Mouse (Mus musculus) macrophage (primary cell): ENCODE measurements around the gene Socs3. TPM values are rescaled to one million over a fixed set of nuclear protein-coding genes. Genes with fewer than 3 reads are reported as not detected.
A peak's percentile ranks its signal among the peaks of the same experiment; 100 is the strongest.

Experiments
- H3K27ac ChIP-seq: fragments of 350-480 bp; formaldehyde crosslinking; 2 replicates; pipeline ENCODE4 v1.9.0; 2021
- H3K36me3 ChIP-seq: fragments of 350-480 bp; formaldehyde crosslinking; 2 replicates; pipeline ENCODE4 v1.9.0; 2021; ENCODE audit errors: inconsistent target
- H3K4me3 ChIP-seq: fragments of 350-480 bp; formaldehyde crosslinking; 2 replicates; pipeline ENCODE4 v1.9.0; 2021; ENCODE audit errors: inconsistent target
- H3K79me2 ChIP-seq: fragments of 350-480 bp; formaldehyde crosslinking; 2 replicates; pipeline ENCODE4 v1.9.0; 2021; ENCODE audit errors: inconsistent target
- WGBS: methylation state at CpG from one replicate; pipeline ENCODE4 v1.1.7; 2026; ENCODE audit warnings: inconsistent platforms; ENCODE audit not compliant: missing documents; 5-methylcytosine and 5-hydroxymethylcytosine counted together
- polyA plus RNA-seq: library from polyadenylated mRNA; stranded (reverse); fragments of 250-400 nt; gene quantifications from 3 replicates; pipeline ENCODE4 v1.2.4, GENCODE M21; 2018; ENCODE audit warnings: inconsistent platforms

Gene Socs3
- polyA plus RNA-seq, 1 experiment from 2014 or later = 2.3 TPM

DNA sequence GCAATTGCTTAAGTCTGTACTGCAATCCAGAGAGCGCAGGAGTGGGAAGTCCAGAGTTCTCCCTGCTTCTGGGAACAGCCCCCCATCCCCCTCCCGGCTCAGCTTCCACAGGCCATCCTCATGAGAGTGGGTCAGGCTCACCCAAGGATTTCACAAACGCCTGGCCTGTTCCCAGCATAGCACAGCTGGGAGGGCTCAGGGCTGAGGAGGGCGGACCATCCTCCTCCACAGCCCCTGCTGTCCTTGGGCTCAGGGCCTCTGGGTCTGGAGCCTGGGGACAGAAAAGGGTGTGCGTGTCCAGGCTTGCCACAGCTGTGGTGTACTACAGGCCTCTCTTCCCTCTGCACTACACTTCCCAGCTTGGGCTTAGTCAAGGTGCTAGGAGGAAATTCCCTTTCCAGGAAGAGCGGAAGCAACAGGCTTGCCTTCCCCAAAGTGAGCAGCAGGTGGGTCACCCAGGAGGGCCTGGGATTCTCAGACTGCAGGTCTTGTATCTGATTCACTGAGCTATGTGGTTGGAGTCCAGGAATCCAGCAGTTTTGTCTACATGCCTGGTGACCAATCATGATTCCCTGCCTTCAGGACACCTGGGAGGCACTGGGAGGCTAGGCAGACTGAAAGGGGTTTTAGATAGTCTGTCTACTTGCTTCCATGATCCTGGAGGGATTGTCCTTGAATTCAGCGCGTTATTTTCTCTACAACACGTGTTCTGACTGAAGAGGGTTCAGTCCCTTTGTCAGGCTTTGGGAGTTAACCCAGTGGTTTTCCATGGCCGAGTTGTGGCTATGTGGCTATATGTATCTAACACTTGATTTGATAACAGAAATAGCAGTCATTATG is 7.4 kb downstream of the Socs3 start:
- Histone ChIP-seq H3K36me3 (no peaks in the 10 kb centered on the region), H3K27ac (peak overlapping the region; percentile 46), H3K4me3 (no peak overlapping the region), H3K79me2 (peaks cover 3% of the 10 kb centered on the region; the same call in 1 of the 2 replicates)
- WGBS = 89% methylated on average over 10 of the region's 10 CpGs

GRCm38 (mm10) chr11:117960601-117961000 is 9.2 kb downstream of the Socs3 start:
- Histone ChIP-seq H3K27ac (peak overlapping the region; percentile 78), H3K4me3 (no peak overlapping the region), H3K36me3 (no peaks in the 10 kb centered on the region), H3K79me2 (no peaks in the 10 kb centered on the region)

DNA sequence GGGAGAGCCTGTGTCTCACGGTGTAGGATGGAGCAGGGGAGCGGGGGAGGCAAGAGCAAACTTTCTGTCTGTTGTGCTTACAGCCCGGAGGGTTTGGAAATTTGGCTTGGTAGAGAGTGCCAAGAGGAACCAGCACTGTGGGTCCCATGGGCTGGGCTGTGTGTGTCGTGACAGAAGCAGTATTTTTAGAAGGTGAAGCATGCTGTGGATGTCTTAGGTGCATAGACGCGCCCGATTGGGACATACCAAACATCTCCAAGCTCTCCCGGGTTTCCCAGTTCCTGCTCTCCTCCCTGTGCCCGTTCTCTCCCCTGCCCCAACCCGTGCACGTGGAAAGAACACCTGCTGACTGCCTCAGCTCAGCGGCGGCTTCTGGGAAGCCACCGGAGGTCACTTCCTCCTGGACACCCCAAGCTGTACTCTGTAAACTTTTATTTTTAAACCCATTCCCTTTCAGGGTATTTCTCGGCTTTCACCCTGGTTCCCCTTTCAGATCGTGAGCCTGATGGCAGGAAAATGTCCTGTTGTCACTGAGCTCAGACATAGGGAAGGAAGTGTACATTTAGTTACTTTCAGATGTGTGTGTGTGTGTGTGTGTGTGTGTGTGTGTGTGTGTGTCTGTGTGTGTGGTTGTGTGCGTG is 10.0 kb downstream of the Socs3 start:
- Histone ChIP-seq H3K27ac (peak overlapping the region; percentile 78), H3K36me3 (no peaks in the 10 kb centered on the region), H3K4me3 (no peak overlapping the region), H3K79me2 (no peaks in the 10 kb centered on the region)
- WGBS = 4% methylated on average over 16 of the region's 17 CpGs

DNA sequence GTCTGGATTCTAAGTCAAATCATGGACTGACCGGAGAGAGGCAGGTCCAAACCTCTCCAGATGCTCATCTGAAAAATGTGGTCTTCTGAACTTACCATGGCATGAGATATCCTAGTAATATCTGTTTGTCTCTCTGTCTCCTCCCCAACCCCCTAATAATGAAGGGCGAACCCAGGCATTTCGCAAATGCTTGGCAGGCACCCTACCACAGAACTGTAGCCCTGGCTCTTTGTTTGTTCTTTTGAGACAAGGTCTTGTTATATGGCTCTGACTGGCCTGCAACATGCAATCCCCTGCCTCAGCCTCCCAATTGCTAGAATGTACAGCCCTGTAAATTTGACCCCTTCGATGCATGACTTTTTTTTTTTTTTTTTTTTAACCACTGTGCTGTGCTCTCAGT is 10.7 kb downstream of the Socs3 start:
- Histone ChIP-seq H3K79me2 (no peaks in the 10 kb centered on the region), H3K27ac (peak overlapping the region; percentile 78), H3K4me3 (no peak overlapping the region), H3K36me3 (no peaks in the 10 kb centered on the region)
- WGBS = 72% methylated on average over 4 of the region's 4 CpGs

DNA sequence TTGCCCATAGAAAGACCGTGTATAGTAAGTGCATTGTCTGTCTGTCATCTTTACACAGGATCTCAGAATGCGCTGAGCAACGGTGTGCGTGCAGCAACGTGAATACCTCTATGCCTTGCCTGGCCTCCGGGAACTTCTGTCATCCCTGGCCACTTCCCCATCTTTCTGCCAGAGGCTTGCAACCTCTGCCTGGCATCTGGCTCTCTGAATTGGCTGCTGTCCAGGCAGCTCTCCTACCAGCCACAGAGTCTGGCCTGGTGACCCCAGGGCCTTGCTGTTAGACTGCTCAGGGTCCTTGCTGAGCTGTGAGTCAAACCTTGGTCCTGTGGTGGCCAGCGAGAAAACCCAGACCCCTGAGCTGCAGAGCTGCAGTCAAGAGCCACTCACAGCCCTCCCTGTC is 11.7 kb downstream of the Socs3 start:
- Histone ChIP-seq H3K79me2 (no peaks in the 10 kb centered on the region), H3K4me3 (no peak overlapping the region), H3K36me3 (no peaks in the 10 kb centered on the region), H3K27ac (no peak overlapping the region)
- 13% methylated on average over 7 of the region's 7 CpGs for WGBS

- 70% methylated on average over 13 of the region's 13 CpGs for WGBS
- Histone ChIP-seq H3K36me3 (no peaks in the 10 kb centered on the region), H3K27ac (no peak overlapping the region)
These were observed 14.2 kb downstream of the Socs3 start for GRCm38 (mm10) chr11:117955621-117956020.

DNA sequence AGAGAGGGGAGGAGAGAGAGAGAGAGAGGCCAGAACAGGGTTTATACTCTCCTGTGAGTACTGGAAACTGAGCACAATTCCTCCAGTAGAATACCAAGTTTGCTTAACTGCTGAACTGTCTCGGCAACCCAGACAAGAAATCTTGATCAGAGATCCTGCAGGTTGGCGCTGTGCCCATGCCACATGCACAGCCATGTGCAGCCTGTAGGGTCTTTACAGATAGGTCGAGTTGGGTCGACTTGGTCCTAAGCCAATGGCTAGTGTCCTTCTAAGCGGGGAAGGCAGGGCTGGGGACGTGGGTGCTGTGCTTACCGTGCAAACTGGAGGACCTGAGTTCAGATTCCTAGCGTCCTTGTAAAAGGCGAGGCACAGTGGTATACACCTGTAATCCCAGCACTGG is 15.0 kb downstream of the Socs3 start:
- WGBS = 75% methylated on average over 9 of the region's 9 CpGs
- no peaks in the 10 kb centered on the region for H3K79me2 ChIP-seq
- H3K27ac ChIP-seq = no peak overlapping the region
- H3K36me3 ChIP-seq = no peaks in the 10 kb centered on the region
- H3K4me3 ChIP-seq = no peak overlapping the region

More at GRCm38 (mm10) chr11:117955621-117956020, 14.2 kb downstream of the Socs3 start:
- H3K4me3 ChIP-seq = no peak overlapping the region
- H3K79me2 ChIP-seq = no peaks in the 10 kb centered on the region

- H3K27ac ChIP-seq = no peak overlapping the region
- 25% methylated on average over 2 of the region's 2 CpGs for WGBS
These were observed 15.8 kb downstream of the Socs3 start for GRCm38 (mm10) chr11:117954094-117954493.

DNA sequence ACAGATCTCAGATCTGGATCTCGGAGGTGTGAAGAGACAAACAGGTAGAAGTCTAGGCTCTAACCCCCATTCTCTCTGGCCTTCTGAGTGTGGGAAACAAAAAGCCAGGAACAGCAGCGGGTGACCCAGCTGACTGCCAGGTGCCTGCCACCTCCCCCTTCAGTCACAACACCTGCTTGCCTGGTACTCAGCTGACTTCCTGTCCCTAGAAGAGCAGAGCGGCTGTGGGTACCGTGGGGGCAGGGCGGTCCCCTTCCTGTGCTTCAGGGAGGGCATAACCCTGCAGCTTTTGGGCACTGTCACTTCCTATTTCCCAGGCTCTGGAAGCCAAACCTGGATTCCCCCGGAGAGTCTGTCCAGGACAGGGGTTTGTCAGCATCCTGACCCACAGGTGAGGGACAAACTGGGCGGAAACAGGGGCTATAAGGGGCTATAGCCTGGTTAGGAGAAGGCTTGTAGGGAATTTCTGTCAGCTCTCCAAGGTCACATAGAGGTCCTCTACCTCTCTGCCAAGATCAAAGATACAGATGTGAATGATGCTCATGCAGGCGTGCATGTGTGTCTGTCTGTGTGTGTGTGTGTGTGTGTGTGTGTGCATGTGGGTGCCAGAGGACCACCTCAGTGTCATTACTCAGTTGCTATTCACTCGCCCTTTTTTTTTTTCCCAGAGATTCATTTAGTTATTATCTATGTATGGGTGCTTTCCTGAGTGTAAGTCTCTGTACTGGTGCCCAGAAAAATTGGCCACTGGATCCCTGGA is 17.5 kb downstream of the Socs3 start:
- H3K79me2 ChIP-seq = no peaks in the 10 kb centered on the region
- H3K4me3 ChIP-seq = no peak overlapping the region
- H3K27ac ChIP-seq = no peak overlapping the region
- WGBS = 42% methylated on average over 8 of the region's 9 CpGs
- no peaks in the 10 kb centered on the region for H3K36me3 ChIP-seq

More at GRCm38 (mm10) chr11:117954094-117954493, 15.8 kb downstream of the Socs3 start:
- no peaks in the 10 kb centered on the region for H3K79me2 ChIP-seq
- H3K4me3 ChIP-seq = no peak overlapping the region
- no peaks in the 10 kb centered on the region for H3K36me3 ChIP-seq

GRCm38 (mm10) chr11:117951391-117951790 is 18.5 kb downstream of the Socs3 start:
- WGBS = 95% methylated on average over 6 of the region's 6 CpGs
- H3K4me3 ChIP-seq = no peak overlapping the region
- no peak overlapping the region for H3K27ac ChIP-seq
- no peaks in the 10 kb centered on the region for H3K79me2 ChIP-seq
- H3K36me3 ChIP-seq = no peaks in the 10 kb centered on the region

DNA sequence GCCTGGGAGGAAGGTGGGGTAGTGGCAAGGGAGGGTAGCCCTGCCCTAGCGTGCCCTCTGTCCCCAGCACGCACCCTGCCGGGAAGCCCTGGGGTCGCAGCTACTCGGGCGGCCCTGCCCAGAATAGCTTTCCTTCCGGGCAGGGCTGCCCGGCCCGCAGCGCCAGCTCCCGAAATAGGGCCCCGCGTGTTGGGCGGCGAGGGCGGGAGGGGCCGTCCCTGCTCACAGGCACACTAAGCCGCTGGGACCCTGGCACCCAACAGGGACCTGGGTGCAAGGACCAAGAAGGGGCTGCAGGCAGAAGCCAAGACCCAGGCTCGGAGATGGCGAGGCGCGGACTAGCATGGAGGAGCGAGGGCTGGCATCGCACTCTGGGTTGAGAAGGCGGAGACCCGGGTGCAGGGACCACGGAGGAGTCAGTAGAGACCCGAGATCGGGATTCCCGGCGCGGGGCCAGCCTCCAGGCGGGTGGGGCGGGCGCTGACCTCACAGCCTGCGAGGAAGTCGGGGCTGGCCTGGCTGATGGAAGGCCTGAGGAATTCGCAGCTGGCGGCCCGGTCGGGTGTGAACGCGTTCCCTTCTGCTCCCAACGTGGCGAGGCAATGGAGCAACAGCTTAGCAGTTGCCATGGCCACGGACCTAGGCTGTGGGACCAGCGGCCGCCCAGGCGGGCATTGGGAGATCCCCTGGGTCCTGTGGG is 20.3 kb downstream of the Socs3 start:
- Histone ChIP-seq H3K27ac (no peak overlapping the region), H3K36me3 (no peaks in the 10 kb centered on the region), H3K4me3 (no peak overlapping the region), H3K79me2 (no peaks in the 10 kb centered on the region)
- 24% methylated on average over 44 of the region's 49 CpGs for whole genome bisulfite sequencing

GRCm38 (mm10) chr11:117946996-117947419 is 22.8 kb downstream of the Socs3 start:
- Histone ChIP-seq H3K79me2 (no peaks in the 10 kb centered on the region), H3K4me3 (no peak overlapping the region), H3K36me3 (no peaks in the 10 kb centered on the region), H3K27ac (peak overlapping the region; percentile 54)
- 41% methylated on average over 10 of the region's 10 CpGs for WGBS

DNA sequence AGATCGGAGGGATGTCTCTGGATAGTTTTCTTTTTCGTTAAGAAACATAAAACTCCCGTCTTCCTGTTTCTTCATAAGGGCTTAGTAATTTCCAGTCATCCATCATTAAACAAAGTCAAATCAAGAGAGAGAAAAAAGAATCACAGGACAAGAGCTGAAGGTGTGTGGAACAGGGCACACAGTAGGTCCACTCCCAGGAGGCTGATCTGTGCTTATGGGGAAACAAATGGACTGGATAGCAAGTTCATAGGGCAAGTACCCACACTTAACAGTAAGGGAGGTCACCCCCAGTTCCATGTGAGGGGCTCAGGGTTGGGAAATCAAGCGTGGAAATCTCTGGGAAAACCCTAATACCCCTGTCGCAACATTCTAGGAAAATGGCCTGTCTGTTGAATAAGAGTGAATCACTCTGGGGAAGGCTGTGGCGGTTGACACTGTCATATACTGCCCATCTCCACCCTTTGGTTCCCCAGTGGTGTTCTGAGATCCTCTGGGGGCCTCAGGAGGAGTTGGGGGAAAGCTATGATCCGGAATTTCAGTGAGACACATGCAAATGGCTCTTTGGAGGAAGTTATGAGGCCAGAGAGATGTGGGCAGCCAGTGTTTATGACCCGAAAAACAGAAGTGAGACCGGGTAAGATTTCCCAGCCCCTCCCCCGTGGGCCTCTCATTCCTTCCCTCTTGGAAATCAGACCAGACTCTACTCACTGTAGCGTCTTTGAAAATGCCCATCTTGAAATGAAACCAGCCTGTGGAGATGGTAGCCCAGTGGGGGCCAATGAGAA is 23.5 kb downstream of the Socs3 start:
- 29% methylated on average over 11 of the region's 11 CpGs for WGBS
- Histone ChIP-seq H3K79me2 (no peaks in the 10 kb centered on the region), H3K27ac (peak overlapping the region; percentile 54), H3K36me3 (no peaks in the 10 kb centered on the region), H3K4me3 (no peak overlapping the region)

DNA sequence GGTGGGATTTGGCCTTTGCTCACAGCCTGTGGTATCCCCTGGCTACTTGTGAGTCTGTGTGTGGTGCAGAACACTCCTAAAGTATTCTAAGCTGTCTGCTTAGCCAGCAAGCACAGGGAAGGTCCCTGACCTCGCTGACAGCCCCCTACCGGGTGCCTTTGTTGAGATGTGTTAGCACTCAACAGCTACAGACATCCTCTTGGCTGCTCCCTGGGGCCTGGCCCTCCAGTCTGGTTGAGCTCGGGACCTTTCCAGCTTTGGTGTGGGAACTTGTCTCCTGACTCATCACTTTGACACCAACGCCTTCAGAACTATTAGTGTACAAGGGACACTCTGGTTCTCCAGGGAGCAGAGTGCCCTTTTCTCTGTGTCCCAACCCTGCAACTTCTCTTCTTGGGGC is 28.0 kb downstream of the Socs3 start:
- 79% methylated on average over 4 of the region's 4 CpGs for WGBS
- no peak overlapping the region for H3K4me3 ChIP-seq

More for the DNA sequence above, 28.0 kb downstream of the Socs3 start:
- Histone ChIP-seq H3K27ac (no peak overlapping the region), H3K79me2 (no peaks in the 10 kb centered on the region), H3K36me3 (no peaks in the 10 kb centered on the region)
